Mouse (Mus musculus): Measurements from ENCODE around the gene Usp45.

Usp45 gene

DNA sequence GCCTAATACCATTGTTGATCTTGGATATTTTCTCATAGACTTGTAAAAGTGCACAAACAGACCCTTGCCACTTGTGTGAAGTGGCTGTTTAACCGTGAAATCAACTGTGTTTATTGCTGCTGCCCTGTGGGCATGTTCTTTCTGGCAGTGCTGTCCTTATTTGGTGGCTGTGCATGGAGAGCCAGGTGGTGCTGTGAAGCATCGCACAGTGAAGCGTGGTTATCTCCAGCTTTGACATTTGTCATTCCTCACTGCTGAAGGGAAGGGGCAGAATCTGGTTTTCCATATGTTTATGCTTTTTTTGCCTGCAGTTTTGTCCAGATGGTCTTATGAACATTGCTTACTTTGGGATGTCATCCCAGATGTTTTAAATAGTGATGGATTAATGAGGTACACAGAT is 26.7 kb downstream of the Usp45 start:
- peak; percentile 55 to 65 for DNase-seq

DNA sequence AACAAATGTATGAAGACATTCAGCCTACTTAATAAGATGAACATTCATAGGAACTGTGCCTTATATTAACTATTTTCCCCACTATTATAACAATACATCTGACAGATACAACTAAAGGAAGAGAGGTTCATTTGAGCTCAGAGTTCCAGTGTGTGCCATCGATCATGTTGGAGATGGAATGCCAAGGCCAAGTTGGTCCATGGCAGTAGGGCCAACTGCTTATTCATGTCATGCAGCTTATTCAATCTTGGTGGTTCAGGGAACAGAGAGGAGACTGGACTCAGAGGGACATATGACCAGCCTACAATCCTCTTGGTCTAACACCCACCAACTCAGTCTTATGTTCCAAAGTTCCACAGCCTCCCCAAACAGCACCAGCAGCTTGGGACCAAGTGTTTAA is 34.1 kb downstream of the Usp45 start:
- DNase-seq, result no peak

DNA sequence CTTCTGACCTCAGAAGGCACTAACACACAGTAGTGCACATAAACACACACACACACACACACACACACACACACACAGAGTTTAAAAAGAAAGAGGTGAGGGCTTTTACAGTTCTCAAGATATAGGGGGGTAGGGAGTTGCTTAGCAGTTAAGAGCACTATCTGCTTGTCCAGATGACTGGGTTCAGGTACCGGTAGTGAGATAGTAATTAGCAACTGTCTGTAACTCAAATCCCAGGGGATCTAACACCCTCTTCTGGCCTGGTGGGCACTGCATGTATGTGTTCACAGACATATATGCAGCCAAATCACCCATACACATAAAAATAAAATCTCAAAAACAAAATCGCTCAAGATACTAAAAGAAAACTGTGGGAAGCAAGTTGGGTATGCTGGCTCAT is 34.7 kb downstream of the Usp45 start:
- DNase-seq, result no peak

DNA sequence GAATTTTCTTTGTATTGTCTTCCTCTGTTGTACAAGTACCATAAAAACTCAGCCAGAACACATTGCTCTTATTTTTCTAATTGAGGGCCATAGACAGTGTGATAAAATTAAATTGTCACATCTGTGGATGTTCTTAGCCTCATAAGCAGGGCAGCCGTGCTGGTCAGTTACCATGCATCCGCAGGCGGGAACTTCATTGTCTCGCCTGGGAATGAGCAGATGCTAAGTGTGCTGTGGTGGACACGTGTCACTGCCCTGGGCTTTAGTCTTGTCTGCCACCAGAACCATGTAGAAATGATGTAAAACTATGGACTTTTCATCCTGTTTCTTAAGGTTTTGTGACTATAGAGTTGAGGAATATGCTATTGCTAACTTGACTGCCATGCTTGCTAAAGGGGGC is 40.2 kb downstream of the Usp45 start:
- no peak for DNase-seq

DNA sequence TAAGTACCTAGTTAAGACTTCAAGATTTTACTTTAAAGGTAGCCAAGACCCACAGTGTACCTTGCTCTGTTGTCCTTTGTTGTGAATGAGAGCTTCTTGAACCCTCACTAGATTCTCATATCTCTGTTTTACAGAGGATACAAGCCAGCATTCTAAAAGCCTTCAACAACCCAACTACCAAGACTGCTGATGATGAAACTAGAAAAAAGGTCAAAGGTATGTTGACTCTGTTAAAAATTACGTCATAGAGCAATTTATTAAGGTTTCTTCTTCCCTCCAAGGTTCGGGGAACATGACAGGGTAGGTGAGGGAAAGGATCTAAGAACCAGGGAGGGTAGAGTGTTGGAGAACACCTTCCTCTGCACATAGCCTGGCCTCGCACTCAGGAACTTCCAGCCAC is 43.7 kb downstream of the Usp45 start:
- no peak for DNase-seq

DNA sequence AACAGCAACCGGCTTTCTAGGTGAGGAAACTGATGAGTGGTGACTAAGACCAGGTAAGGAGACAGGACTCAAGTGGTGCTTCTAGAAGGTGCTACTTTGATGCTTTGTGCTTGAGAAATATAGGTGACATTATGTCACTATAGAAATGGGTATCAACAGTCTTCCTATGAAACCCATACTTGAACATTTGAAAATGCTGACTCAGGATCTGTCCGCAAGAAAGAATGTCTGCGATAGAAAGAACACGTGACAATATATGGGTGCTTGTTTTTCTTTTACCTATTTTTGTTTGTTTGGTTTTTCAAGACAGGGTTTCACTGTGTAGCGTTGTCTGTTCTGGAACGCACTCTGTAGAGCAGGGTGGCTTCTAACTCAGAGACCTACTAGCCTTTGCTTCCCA is 45.7 kb downstream of the Usp45 start:
- no peak for DNase-seq

DNA sequence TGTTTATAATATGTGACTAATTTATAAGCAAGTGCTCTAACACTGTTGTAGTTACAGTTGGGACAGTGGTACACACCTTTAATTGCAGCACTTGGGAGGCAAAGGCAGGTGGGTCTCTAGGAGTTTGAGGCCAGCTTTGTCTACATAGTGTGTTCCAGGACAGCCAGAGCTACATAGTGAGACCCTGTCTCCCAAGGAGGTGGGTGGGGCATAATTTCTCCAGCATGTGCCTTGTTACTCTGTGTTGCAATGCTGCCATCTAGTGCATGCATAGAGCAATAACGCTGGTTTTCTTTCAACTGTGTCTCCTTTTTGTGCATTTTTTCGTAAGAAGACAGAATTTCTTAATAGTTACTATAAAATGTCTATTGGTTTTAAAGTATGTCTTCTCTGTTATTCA is 47.1 kb downstream of the Usp45 start:
- peak; percentile 60 to 68 for DNase-seq

DNA sequence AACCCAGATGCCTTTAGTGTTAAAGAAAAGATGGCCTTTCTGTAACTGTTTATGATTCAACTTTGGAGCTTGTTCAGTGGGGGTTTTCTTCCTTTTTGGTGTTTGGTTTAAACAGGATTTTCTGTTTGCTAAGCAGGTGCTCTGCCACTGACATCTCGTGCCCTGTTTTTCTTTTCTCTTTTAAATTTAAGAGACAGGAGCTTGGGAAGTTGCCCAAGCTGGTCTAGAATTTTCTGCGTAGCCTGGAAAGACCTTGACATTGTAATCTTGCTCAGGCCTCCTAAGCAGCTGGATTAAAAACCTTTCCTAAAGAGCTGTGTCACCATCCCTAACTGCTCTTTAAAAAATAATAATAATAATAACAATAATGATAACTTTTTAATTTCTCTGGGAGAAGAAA is 59.7 kb downstream of the Usp45 start:
- DNase-seq, result no peak

DNA sequence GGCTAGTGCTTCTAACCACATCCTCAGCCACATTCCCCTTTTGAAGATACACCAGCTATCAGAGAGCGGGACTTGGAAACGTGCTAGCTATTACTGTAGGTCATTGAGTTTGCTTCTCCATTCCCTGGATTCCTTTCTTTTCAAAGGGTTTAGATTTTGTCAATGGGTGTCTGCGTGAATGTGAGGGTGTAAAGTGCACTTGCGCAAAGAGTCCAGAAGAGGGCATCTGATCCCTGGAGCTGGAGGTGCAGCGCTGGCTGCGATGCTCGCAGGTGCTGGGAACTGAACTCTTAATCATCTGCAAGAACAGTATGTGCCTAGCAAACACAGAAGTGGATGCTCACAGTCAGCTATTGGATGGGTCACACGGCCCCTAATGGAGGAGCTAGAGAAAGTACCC is 65.9 kb downstream of the Usp45 start:
- DNase-seq, result no peak

DNA sequence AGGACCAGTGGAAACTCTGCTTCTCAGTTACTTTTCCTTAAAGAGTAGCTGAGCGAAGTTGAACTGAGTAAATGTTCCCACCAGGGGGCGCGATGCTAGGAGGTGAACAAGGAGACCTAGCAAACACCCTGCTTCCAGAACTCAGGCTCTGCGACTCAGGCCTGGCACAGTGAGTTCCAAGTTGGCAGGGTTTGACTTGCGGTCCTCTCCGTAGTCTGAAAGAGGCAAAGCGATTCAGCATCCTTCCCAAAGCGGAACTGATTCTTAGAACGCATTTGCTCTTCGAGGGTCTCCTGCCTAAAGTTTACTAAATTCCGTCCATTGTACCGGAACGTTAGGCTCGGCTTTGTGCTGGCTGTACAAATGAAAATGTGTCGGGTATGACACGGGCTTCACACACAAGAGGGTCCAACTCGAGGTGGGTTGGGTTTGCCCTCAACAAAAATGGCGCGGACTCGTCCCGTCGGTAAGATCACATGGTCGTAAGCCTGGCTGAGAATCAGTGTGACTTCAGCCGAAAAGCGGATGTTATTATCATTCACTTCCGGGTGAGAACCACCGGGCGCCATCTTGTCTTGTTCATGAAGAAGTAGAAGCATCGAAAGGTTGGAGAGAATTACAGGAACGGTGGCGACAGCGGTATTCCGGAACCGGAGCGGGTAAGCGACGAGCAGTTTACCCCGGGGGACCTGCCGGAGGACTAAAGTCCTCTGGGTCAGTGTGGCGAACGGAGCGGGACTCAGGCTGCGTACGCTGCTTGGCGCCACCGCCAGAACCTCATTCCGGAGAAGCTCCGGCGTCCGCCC is 80.7 kb downstream of the Usp45 start, which contains the start of gene Pnisr:
TSS of gene Pnisr (plus strand) at position 103 of the 806 bp plus-strand sequence.
- DNase-seq, result peak; percentile 96 to 99

DNA sequence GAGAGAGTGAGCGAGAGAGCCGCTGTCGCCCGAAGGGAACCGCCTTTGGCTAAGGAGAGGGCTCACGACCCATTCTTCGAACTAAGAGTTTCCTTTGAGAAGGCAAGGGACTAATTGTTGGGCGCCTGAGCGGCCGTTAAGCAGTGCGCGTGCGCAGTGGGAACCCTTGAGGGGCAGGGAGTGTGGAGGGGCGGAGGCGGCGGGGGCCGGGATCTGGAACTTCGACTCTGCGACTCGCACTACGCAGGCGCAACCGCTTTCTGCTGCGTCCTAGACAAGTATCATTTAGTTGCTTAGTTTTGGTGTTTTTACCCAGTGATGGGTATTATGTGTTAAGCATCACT is 81.3 kb downstream of the Usp45 start:
- DNase-seq, result peak; percentile 94

DNA sequence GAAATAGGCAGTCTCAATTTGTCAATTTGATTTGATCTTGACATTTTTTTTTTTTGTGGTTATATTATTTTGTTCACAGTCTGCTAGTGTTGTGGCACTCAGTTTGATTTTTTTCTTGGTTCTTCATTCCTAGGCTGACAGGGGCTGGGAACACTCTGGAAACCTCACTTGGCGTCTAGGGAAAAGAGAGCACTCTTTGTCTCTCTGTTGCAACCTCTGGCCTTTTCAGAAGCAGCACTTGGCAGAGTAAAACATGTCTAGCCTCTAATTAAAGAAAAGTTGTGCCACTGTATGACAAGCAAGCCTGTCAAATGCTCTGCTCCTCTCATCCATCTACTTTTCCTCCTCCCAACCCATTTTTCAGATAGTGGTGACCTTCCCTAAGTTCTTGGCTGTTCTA is 90.5 kb downstream of the Usp45 start:
- no peak for DNase-seq

DNA sequence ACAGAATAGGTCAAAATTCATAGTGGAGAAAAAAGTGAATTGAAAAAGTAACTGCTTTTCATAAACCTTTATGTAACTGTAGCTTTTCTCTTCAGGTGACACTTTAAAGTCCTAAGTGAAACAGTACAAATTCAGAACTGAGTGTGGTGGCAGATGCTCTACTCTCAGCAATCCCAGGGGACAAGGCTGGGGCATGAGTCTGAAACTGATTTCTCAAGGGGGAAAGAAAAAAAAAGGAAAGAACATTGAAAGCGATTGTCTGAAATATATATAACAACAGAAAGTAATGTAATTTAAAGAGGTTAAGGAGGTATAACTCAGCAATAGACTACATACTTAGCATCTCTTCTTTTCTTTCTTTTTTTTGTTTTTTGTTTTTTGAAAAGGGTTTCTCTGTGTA is 98.3 kb downstream of the Usp45 start:
- no peak for DNase-seq

DNA sequence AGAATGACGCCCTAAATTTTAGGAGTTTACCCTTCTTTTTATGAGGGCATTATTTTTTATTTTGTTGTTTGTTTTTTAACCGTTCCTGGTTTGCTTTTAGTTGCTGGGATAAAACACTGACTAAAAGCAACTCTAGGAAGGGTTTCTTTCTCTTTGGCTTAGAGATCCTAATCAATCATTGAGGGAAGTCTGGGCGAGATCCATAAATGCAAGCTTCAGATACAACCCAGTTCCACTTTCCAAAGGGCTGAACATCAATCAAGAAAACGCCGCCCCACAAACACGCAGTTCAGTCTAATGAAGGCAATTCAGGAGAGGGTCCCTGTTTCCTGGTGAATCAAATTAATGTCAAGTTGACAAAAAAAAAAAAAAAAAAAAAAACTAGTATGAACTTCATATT is 111.8 kb downstream of the Usp45 start:
- DNase-seq, result no peak

DNA sequence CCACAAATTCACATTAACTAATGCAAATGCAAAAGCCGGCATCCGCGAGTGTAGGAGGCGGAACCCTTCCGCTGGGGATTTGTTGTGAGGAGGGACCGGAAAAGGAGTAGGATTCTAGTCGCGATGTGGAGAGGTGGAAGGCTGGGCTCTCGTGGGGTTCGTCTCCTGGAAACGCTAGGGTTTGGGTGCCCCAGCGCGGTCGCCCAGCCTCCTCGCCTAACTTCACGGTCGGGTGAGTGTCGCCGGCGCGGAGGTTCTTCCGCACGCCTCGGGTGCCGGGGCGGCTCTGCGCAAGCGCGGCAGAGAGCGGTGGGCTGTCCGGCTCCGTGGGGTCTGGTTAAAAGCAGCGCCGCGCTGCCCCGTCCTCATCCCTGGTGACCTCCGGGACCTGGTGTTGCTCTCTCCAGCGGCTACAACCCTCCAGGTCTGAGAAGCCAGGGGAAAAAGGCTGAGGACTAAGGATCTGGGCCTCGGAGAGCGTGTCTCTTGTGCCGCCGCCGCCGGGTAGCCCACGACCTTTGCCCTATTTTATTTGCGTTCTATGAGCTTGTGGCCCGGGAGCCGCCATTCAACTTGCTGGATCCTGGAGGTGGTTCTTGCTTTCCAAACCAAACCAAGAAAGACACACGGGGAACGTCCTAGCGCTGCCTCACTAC is 112.7 kb downstream of the Usp45 start, which contains the start of gene Coq3:
TSS of gene Coq3 (plus strand) at position 109 of the 656 bp plus-strand sequence.
- peak; percentile 83 to 87 for DNase-seq

DNA sequence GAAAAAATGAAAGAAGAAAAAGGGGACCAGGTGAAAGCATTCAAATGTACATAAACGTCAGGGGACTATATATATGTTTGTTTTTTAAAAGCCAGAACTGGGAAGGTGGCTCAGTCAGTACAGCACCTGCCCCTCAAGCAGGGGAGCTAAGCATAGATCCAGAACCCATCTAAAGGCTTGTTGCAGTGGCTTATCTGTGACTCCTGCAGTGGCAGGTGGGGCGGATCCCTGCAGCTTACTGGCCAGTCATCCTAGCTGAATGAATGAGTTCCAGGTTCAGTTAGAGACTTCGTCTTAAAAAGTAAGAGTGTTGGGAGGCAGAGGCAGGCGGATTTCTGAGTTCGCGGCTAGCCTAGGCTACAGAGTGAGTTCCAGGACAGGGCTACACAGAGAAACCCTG is 115.8 kb downstream of the Usp45 start:
- DNase-seq, result no peak

DNA sequence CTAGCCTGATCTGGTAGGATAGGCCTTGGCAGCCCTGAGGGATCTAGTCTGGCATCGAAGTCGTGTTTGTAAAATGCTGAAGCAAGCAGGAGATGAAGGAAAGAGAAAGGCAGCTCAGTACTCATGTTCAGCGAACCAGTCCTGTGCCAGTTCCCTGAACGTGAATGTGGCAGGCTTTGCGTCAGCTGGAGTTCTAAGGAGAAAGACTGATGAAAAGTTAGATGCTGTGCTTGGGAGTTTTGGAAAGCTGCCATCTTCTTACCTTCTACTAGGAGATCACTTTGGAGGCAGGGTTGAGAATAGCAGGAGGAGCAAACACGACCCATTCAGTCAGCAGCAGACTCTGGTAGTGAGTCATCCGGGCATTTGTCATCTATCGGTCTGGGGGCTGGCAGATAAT is 118.9 kb downstream of the Usp45 start:
- DNase-seq, result no peak
